Mouse (Mus musculus) heart, embryonic 15.5 days (tissue): ENCODE results near the gene Spry2. TPM values are rescaled to one million over a fixed set of nuclear protein-coding genes. Genes with fewer than 3 reads are reported as not detected.
A peak's percentile ranks its signal among the peaks of the same experiment; 100 is the strongest.

Experiments used
- ATAC-seq: fragments of 200-750 bp; cut with Nextera tagmentation; replicated peaks from 2 replicates; pipeline ENCODE4 v1.8.0; 2017; ENCODE audit warnings: low read depth, moderate TSS enrichment; ENCODE audit not compliant: insufficient number of reproducible peaks, insufficient read depth, low FRiP score
- H3K27ac ChIP-seq: fragments of 300-500 bp; sonication (generic); 2 replicates; pipeline ENCODE4 v1.5.1; 2015; ENCODE audit warnings: mild to moderate bottlenecking, inconsistent platforms
- H3K27me3 ChIP-seq: fragments of 300-500 bp; sonication (generic); 2 replicates; pipeline ENCODE4 v1.6.1; 2015; ENCODE audit warnings: inconsistent platforms
- H3K36me3 ChIP-seq: fragments of 300-500 bp; sonication (generic); 2 replicates; pipeline ENCODE4 v1.6.1; 2015; ENCODE audit warnings: mild to moderate bottlenecking, inconsistent platforms
- H3K4me1 ChIP-seq: fragments of 300-500 bp; sonication (generic); replicated peaks from 2 replicates; pipeline ENCODE4 v1.6.1; 2015; ENCODE audit warnings: inconsistent platforms
- H3K4me2 ChIP-seq: fragments of 300-500 bp; sonication (generic); 2 replicates; pipeline ENCODE4 v1.6.1; 2015; ENCODE audit warnings: inconsistent platforms, mild to moderate bottlenecking, moderate library complexity
- H3K4me3 ChIP-seq: fragments of 300-500 bp; sonication (generic); 2 replicates; pipeline ENCODE4 v1.5.1; 2015; ENCODE audit warnings: mild to moderate bottlenecking, inconsistent platforms
- H3K9ac ChIP-seq: fragments of 300-500 bp; sonication (generic); 2 replicates; pipeline ENCODE4 v1.6.1; 2015; ENCODE audit warnings: mild to moderate bottlenecking, inconsistent platforms
- H3K9me3 ChIP-seq: fragments of 300-500 bp; sonication (generic); replicated peaks from 2 replicates; pipeline ENCODE4 v1.6.1; 2016; ENCODE audit warnings: inconsistent platforms
- WGBS: fragments of 180-500 bp; shearing (Covaris S2); methylation state at CpG from one replicate; pipeline ENCODE4 v1.1.7; 2015; ENCODE audit warnings: mixed read lengths; 5-methylcytosine and 5-hydroxymethylcytosine counted together
- polyA plus RNA-seq: library from polyadenylated mRNA; unstranded; fragments of >200 nt; fragmentation: Nextera tagmentation; extraction: Ambion mirVana; gene quantifications from 2 replicates; pipeline ENCODE4 v1.2.1, GENCODE M21; 2015

The Spry2 gene
- polyA plus RNA-seq, 1 experiment from 2014 or later = 72.3 TPM

DNA sequence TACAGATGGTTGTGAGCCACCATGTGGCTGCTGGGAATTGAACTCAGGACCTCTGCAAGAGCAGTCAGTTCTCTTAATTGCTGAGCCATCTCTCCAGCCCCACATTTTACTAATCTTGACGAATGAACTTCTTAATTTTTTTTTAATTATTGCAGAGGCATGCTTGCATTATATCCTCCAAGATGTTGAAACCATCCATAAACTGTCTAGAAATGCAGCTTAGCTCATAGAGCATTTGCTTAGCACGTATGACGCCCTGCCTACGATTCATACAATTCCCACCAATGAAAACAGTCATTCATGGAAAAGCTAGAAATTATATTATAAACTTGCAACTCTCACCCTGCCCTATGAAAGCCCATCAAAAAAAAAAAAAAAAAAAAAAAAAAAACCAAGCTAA, 8.9 kb upstream of the Spry2 start:
- Histone ChIP-seq H3K27me3 (no peaks in the 10 kb centered on the region), H3K9me3 (no peaks in the 10 kb centered on the region), H3K4me2 (no peak overlapping the region), H3K4me3 (no peak overlapping the region), H3K27ac (no peak overlapping the region), H3K9ac (no peak overlapping the region), H3K36me3 (no peaks in the 10 kb centered on the region), H3K4me1 (no peaks in the 10 kb centered on the region)
- 91% methylated on average over 4 of the region's 4 CpGs for WGBS
- ATAC-seq = no peak

DNA sequence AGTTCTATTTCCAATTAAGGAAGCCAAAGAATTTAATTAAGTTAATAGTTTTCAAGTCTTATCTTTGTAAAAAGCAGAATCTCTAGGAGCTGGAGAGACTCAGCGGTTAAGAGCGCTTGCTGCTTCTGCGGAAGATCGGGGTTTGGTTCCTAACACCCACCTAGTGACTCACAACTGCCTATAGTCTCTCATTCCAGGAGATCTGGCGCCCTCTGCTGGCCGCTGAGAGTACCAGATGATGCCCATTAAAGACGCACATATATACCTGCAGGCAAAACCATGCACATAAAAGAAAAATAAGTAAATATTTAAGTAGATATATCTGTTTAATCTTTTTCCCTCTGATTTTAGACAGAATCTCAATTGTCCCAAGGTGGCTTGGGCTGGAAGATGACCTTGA, 6.2 kb upstream of the Spry2 start:
- Histone ChIP-seq H3K9me3 (no peaks in the 10 kb centered on the region), H3K27ac (no peak overlapping the region), H3K4me1 (peaks cover 4% of the 10 kb centered on the region), H3K4me3 (no peak overlapping the region), H3K9ac (no peak overlapping the region), H3K4me2 (no peak overlapping the region), H3K27me3 (no peaks in the 10 kb centered on the region), H3K36me3 (no peaks in the 10 kb centered on the region)
- ATAC-seq = no peak
- 83% methylated on average over 7 of the region's 7 CpGs for WGBS

DNA sequence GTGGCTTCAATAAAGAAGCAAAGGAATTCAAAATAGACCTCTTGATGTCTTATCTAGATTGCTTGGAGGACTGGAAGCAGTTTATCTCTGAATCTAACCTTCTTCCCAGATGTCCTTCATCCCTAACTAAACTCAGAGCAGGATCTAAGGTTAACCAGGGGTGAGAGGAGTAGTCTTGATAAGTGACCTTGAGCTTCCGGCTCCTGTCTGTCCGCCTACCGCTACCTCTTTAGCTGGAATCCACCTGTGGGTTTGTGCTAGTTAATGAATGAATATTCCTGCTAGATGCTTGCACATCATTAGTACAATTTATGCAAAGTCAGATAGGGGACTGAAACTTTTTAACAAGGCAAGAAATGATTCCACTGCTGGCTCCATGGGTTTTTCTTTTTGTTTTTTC, 4.2 kb upstream of the Spry2 start:
- ATAC-seq = no peak
- peaks cover 4% of the 10 kb centered on the region for H3K4me1 ChIP-seq
- H3K27me3 ChIP-seq = no peaks in the 10 kb centered on the region
- no peaks in the 10 kb centered on the region for H3K9me3 ChIP-seq
- no peak overlapping the region for H3K9ac ChIP-seq
- 76% methylated on average over 3 of the region's 3 CpGs for WGBS
- no peak overlapping the region for H3K4me2 ChIP-seq
- H3K27ac ChIP-seq = no peak overlapping the region
- H3K36me3 ChIP-seq = no peaks in the 10 kb centered on the region
- H3K4me3 ChIP-seq = no peak overlapping the region

DNA sequence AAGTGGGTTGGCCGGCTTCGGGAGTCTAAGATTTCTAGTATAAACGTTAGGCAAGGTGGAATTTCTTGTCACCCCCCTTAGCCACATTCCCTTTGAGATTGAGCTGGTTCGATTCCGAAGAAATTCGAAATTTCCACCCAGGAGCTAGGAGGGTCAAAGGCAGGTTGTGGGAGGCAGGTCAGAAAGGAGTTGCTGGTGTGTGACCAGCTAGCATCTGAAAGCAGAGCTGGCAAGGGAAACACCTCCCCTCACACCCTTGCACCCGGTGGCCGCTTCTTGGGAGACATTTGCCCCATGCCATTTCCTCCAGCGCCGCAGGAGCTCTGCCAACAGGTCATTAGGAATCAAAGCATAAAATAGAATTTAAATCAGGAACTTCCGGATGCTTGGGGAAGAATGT, 2.5 kb upstream of the Spry2 start:
- no peaks in the 10 kb centered on the region for H3K27me3 ChIP-seq
- H3K9ac ChIP-seq = peak overlapping the region; percentile 89
- peak overlapping the region; percentile 74 for H3K4me3 ChIP-seq
- no peaks in the 10 kb centered on the region for H3K36me3 ChIP-seq
- H3K27ac ChIP-seq = peak overlapping the region; percentile 100
- peak overlapping the region; percentile 92 for H3K4me2 ChIP-seq
- peaks cover 4% of the 10 kb centered on the region for H3K4me1 ChIP-seq
- no peak for ATAC-seq
- WGBS = 6% methylated on average over 11 of the region's 11 CpGs
- H3K9me3 ChIP-seq = no peaks in the 10 kb centered on the region

DNA sequence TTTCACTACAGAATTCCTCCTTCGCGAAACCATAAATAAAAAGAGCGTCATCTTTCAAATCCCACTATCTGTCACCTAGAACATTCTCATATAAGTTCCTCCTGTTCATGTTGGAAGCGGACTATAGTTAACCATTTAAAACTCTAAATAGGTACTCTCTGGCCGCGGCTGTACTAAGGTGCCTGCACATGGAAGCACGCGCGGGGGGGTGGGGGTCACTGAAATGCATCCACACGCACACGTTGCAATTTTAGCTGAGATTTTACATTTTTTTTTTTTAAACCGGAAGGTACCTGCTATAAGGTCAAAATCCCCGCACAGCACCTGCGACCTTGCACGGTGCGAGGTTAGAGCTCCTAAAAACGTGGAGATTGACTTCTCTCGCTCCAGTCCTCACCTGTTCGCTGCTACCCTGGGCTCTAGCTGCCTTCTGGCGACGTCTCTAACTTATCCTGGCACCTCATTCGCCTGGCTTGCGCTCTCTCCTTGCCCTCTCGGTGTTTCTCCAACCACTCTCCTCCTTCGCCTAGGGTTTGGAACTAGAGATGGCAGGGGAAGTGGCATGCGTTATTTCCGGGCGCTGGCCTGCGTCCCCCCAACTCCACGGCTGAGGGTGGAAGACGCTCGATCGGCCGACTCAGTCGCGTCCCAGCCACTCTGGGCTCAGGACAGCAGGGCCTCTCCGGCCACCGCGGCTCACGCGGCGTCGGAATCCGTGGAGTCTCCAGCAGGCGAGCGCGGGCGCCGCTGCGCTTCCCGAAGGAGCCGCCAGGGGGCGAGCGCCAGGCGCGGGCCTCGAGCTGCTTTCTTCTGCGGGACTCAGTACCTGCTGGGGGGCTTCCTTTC, 1.9 kb upstream of the Spry2 start:
- Histone ChIP-seq H3K36me3 (no peaks in the 10 kb centered on the region), H3K4me3 (peak overlapping the region; percentile 74), H3K9ac (peak overlapping the region; percentile 89), H3K27me3 (no peaks in the 10 kb centered on the region), H3K4me2 (peak overlapping the region; percentile 92), H3K27ac (peak overlapping the region; percentile 100), H3K4me1 (peaks cover 4% of the 10 kb centered on the region), H3K9me3 (no peaks in the 10 kb centered on the region)
- WGBS = under 1% methylated on average over 58 of the region's 58 CpGs
- peak; percentile 5; the same call in 1 of the 2 replicates for ATAC-seq

DNA sequence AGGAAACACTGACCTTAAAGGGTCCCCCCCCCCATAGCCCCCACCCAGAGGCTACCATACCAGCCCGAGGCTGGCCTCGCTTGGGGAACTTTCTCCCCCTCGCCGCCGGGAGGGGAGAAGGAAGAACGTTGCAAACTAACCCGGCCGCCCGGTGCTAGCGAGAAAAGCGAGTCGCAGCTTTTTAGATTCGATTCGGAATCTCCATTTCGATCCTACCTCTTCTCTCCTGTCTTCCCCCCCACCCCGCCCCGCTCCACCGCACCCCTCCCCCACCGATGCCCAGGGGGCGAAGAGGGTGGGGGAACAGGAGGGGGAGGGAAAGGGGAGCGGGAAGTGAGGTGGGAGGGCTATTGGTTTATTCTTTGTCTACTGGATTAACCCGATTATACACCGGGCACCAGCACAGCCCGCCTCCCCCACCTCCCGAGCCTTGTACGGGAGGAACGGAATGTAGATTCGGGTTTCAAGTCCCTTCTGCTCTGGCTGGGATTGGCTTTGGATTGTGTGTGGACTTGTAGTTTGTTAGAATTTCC, 1.0 kb upstream of the Spry2 start:
- peak; percentile 41 for ATAC-seq
- H3K9me3 ChIP-seq = no peaks in the 10 kb centered on the region
- H3K4me1 ChIP-seq = peaks cover 12% of the 10 kb centered on the region
- 0% methylated on average over 23 of the region's 28 CpGs for WGBS
- no peaks in the 10 kb centered on the region for H3K27me3 ChIP-seq
- H3K27ac ChIP-seq = peak overlapping the region; percentile 100
- peak overlapping the region; percentile 92 for H3K4me2 ChIP-seq
- 0 out of 2 replicates have a peak, but pooled peaks cover 7% of the 10 kb centered on the region for H3K36me3 ChIP-seq
- H3K9ac ChIP-seq = peak overlapping the region; percentile 89
- H3K4me3 ChIP-seq = peak overlapping the region; percentile 74

DNA sequence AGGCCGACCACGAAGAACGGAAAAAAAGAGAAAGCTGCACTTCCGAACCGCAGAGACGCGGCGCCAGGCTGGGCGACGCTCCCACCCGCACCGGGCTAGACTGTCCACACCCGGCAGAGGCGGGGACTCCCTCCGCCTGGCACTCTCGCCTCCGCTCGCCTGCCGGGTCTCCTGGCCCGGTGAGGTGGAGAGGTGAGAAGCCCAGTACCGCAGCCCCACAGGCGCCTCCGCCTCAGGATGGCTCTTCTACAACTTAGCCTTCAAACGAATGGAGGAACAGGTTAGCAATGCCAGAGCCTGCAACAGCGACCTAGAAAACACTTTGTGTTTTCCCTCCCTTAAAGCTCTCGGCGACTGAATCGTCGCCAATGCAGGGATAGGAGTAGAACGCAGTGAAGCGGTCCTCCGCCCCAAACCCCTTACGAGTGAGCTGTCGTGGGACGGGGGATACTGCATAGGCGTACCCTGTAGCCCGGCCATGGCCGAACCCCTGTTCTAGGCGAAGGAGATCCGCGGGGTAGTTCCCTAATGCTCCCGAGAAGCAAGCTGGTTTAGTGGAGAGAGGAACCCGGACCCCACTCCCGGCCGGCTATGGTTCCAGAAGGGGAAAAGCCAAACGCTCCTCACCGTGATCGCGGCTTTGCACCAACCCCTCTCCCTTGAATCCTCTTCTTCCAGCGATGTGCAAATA, 513 bp downstream of the Spry2 start:
- Histone ChIP-seq H3K4me3 (peak overlapping the region; percentile 74), H3K27ac (peak overlapping the region; percentile 100), H3K4me1 (peaks cover 21% of the 10 kb centered on the region), H3K4me2 (peak overlapping the region; percentile 92), H3K9me3 (no peaks in the 10 kb centered on the region), H3K9ac (peak overlapping the region; percentile 89), H3K27me3 (no peaks in the 10 kb centered on the region), H3K36me3 (0 out of 2 replicates have a peak, but pooled peaks cover 8% of the 10 kb centered on the region)
- ATAC-seq = no peak
- WGBS = under 1% methylated on average over 50 of the region's 50 CpGs

DNA sequence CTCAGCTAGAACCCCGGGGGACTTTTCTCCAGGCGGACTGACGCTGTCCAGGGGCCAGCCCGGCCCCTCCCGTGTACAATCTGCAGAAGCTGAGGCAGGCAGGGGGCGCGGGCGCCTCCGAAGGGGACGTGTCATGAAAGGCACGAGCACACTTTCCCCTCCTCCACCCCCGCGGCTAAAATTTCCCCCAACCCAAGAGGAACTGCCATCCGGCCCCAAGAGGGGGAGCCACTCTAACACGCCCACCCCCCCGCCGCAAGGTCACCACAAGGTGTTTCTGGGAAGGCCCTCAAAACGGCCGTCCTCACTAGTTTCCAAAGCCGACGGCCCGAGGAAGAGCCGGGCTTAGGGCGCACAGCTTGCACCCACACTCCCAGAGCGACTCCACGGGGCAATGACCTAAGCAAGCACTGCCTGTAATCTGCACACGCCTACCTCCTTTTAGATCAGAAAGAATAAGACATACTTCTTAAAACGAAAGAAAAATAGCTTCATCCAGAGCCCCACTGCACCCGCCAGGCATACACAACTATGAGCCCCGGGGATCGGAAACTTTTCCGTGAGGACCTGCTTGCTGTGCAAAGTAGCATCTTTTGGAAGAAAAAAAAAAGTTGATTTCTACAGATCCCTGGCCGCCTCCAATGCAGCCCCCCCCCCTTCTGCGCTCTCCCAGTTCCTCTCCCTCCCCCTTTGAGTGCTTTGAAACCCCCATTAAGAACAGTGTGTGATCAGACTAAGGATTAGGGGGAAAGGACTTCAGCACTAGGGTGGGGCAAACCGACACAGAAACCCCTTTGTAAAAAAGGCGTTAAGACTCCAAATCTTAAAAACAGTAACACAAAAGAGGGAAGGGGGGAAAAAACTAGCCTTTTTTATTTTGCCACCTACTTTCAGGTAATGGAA, 1.4 kb downstream of the Spry2 start:
- Histone ChIP-seq H3K36me3 (0 out of 2 replicates have a peak, but pooled peaks cover 8% of the 10 kb centered on the region), H3K27me3 (no peaks in the 10 kb centered on the region), H3K9ac (peak overlapping the region; percentile 89), H3K4me3 (peak overlapping the region; percentile 74), H3K9me3 (no peaks in the 10 kb centered on the region), H3K4me2 (peak overlapping the region; percentile 92), H3K27ac (peak overlapping the region; percentile 100), H3K4me1 (peaks cover 30% of the 10 kb centered on the region)
- WGBS = under 1% methylated on average over 36 of the region's 36 CpGs
- peak; percentile 37 for ATAC-seq

DNA sequence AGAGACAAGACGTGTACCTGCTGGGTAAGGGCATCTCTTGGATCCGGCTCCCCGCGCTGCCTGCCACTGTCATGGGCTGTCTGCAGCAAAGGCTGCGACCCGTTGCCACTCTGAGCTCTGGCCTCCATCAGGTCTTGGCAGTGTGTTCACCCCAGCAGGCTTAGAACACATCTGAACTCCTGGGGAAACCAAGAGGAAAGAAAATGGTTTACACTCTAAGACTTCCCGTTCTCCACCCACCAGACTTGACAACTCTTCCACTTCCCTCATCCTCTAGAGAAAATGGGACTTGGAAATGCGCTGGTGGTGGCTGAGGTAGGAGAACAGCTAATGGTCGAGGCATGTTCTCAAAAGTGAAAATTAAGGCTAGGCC, 3.0 kb downstream of the Spry2 start:
- peak overlapping the region; percentile 100 for H3K27ac ChIP-seq
- H3K4me1 ChIP-seq = peaks cover 27% of the 10 kb centered on the region
- WGBS = 14% methylated on average over 9 of the region's 9 CpGs
- H3K4me2 ChIP-seq = peak overlapping the region; percentile 92
- ATAC-seq = no peak
- no peaks in the 10 kb centered on the region for H3K27me3 ChIP-seq
- 0 out of 2 replicates have a peak, but pooled peaks cover 8% of the 10 kb centered on the region for H3K36me3 ChIP-seq
- peak overlapping the region; percentile 89 for H3K9ac ChIP-seq
- H3K4me3 ChIP-seq = peak overlapping the region; percentile 74
- no peaks in the 10 kb centered on the region for H3K9me3 ChIP-seq

DNA sequence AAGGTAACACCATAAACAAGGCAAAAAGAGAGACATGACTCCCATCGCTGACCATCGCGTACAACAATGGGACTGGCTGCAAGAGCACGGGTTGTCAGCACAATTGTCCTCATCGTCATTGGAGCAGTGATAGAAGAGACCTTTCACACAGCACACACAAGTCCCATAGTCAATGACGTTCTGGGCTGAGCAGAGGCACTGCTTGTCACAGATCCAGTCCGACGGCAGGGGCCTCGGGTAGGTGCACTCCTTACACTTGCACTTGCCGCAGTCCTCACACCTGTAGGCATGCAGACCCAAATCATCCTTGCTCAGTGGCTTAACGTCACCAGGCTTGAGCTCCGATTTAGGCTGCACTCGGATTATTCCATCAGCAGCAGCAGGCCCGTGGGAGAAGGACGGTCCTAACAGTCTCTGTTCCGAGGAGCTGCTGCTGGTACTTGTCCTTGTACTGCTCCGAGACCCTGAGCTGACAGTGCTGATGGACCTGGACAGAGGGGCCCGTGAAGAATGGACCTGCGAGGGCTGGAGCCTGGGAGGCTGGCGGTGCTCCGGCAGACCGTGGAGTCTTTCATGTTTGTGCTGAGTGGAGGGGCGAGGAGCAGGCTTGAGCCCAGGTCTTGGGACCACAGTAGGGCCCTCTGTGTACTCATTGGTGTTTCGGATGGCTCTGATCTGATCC, 3.5 kb downstream of the Spry2 start:
- Histone ChIP-seq H3K27ac (peak overlapping the region; percentile 100), H3K4me1 (peaks cover 27% of the 10 kb centered on the region), H3K4me3 (peak overlapping the region; percentile 74), H3K9me3 (no peaks in the 10 kb centered on the region), H3K4me2 (peak overlapping the region; percentile 92), H3K9ac (peak overlapping the region; percentile 89), H3K36me3 (0 out of 2 replicates have a peak, but pooled peaks cover 8% of the 10 kb centered on the region), H3K27me3 (no peaks in the 10 kb centered on the region)
- WGBS = 29% methylated on average over 24 of the region's 24 CpGs
- no peak for ATAC-seq
